Mouse (Mus musculus) lung, embryonic 14.5 days (tissue): ENCODE results near the gene Man1c1. TPM values are rescaled to one million over a fixed set of nuclear protein-coding genes. Genes with fewer than 3 reads are reported as not detected.
A peak's percentile ranks its signal among the peaks of the same experiment; 100 is the strongest.

ENCODE experiments used
- ATAC-seq: fragments of 200-750 bp; cut with Nextera tagmentation; 2 replicates; pipeline ENCODE4 v1.8.0; 2017; ENCODE audit warnings: mild to moderate bottlenecking, moderate TSS enrichment, moderate library complexity; ENCODE audit not compliant: insufficient read depth
- DNase-seq: peaks from one replicate; pipeline ENCODE4 v3.0.0-alpha.2; 2015
- H3K27ac ChIP-seq: fragments of 300-500 bp; sonication (generic); 2 replicates; pipeline ENCODE4 v1.5.1; 2014; ENCODE audit warnings: low read depth, mild to moderate bottlenecking, moderate library complexity
- H3K27me3 ChIP-seq: fragments of 300-500 bp; sonication (generic); 2 replicates; pipeline ENCODE4 v1.6.1; 2014; ENCODE audit warnings: low read length, control low read depth; ENCODE audit not compliant: insufficient read depth
- H3K36me3 ChIP-seq: fragments of 300-500 bp; sonication (generic); 2 replicates; pipeline ENCODE4 v1.6.1; 2014; ENCODE audit warnings: control low read depth; ENCODE audit not compliant: insufficient read depth
- H3K4me1 ChIP-seq: fragments of 300-500 bp; sonication (generic); 2 replicates; pipeline ENCODE4 v1.6.1; 2014; ENCODE audit warnings: antibody characterized with exemption, control low read depth; ENCODE audit not compliant: insufficient read depth
- H3K4me2 ChIP-seq: fragments of 300-500 bp; sonication (generic); 2 replicates; pipeline ENCODE4 v1.6.1; 2014; ENCODE audit warnings: mild to moderate bottlenecking
- H3K4me3 ChIP-seq: fragments of 300-500 bp; sonication (generic); 2 replicates; pipeline ENCODE4 v1.5.1; 2014; ENCODE audit warnings: low read depth, low read length
- H3K9ac ChIP-seq: fragments of 300-500 bp; sonication (generic); 2 replicates; pipeline ENCODE4 v1.6.1; 2014
- H3K9me3 ChIP-seq: fragments of 300-500 bp; sonication (generic); 2 replicates; pipeline ENCODE4 v1.6.1; 2016; ENCODE audit warnings: low read depth, low read length, control low read depth
- CTCF ChIP-seq: IDR thresholded peaks from 2 replicates; pipeline ENCODE4 v1.5.1; 2016; ENCODE audit warnings: antibody characterized with exemption, low read depth
- WGBS: fragments of 180-500 bp; shearing (Covaris S2); extraction: QIAGEN DNeasy Blood & Tissue Kit; methylation state at CpG from one replicate; pipeline ENCODE4 v1.1.7; 2014; 5-methylcytosine and 5-hydroxymethylcytosine counted together
- polyA plus RNA-seq: library from polyadenylated mRNA; unstranded; fragments of >200 nt; fragmentation: Nextera tagmentation; extraction: Ambion mirVana; gene quantifications from 2 replicates; pipeline ENCODE4 v1.2.1, GENCODE M21; 2014

Gene Man1c1
- polyA plus RNA-seq, 1 experiment from 2014 or later: 3.3 TPM

DNA sequence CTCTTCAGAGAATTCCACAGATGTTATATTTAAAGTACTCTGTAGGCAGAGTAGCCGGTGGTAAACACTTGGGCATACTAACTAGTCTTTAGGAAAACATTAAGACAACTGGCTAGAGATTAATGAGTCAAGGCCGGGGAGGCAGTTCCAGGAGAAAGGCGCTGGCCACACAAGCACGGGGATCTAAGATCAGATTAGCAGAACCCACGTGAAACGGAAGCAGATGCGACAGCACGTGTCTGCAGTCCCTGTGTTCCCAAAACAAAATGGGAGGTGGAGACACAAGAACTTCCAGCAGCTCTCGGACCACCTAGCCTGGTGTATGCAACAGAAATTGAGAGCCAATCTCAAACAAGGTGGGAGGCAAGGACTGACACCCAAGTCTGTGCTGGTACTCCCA, 82.4 kb downstream of the Man1c1 start:
- WGBS: 50% methylated on average over 9 of the region's 9 CpGs
- no peak for TF ChIP-seq CTCF
- Histone ChIP-seq H3K4me3 (no peak overlapping the region), H3K9me3 (no peaks in the 10 kb centered on the region), H3K27me3 (no peaks in the 10 kb centered on the region), H3K27ac (no peak overlapping the region), H3K4me2 (no peak overlapping the region), H3K9ac (no peak overlapping the region), H3K4me1 (peaks cover 3% of the 10 kb centered on the region; the same call in 1 of the 2 replicates), H3K36me3 (no peaks in the 10 kb centered on the region)
- ATAC-seq (no peak), DNase-seq (no peak)

DNA sequence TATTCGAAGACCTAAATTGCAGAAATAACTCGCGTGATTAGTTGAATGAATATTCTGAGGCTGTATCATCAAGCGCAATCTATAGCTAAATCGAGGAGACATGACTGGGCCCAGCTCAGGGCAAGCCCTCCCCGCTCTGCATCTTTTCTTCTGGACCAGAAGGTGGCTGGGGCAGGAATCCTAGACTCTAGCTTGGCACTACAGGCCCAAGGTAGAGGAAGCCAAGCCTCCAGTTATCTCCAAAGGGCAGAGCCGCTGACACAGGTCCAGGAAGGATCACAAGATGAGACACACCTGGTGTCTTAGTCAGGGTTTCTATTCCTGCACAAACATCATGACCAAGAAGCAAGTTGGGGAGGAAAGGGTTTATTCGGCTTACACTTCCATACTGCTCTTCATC, 83.8 kb downstream of the Man1c1 start:
- no peak overlapping the region for H3K4me2 ChIP-seq

DNA sequence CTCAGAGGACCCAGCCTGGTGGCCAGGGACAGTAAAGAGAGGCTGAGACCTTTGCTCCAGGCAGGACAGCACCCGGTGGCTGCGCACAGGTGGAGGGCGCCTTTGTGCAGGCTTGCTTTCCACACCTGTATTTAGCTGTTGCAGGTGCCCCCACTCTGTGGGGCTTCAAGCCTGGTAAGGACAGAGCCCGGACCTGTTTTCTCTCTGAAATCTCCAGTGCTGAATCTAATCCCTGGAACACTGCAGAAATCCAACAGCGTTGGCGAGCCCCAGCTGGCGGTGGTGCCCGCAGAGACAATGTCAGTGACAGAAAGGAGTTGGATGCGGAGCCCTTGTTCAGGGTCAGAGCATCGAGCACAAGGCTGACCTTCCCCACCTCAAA, 84.6 kb downstream of the Man1c1 start:
- Histone ChIP-seq H3K4me2 (no peak overlapping the region), H3K9me3 (no peaks in the 10 kb centered on the region), H3K27me3 (no peaks in the 10 kb centered on the region), H3K4me3 (no peak overlapping the region), H3K36me3 (no peaks in the 10 kb centered on the region), H3K9ac (no peak overlapping the region), H3K27ac (no peak overlapping the region), H3K4me1 (0 out of 2 replicates have a peak, but pooled peaks cover 3% of the 10 kb centered on the region)
- DNase-seq (no peak), ATAC-seq (no peak)
- TF ChIP-seq CTCF: no peak
- 76% methylated on average over 10 of the region's 10 CpGs for WGBS

More for the DNA sequence above, 83.8 kb downstream of the Man1c1 start:
- H3K4me1 ChIP-seq: 0 out of 2 replicates have a peak, but pooled peaks cover 3% of the 10 kb centered on the region
- TF ChIP-seq CTCF: no peak
- 86% methylated on average over 7 of the region's 8 CpGs for WGBS
- H3K27ac ChIP-seq: no peak overlapping the region
- no peak overlapping the region for H3K9ac ChIP-seq
- no peak overlapping the region for H3K4me3 ChIP-seq
- H3K27me3 ChIP-seq: no peaks in the 10 kb centered on the region
- DNase-seq (no peak), ATAC-seq (no peak)
- no peaks in the 10 kb centered on the region for H3K9me3 ChIP-seq
- no peaks in the 10 kb centered on the region for H3K36me3 ChIP-seq

DNA sequence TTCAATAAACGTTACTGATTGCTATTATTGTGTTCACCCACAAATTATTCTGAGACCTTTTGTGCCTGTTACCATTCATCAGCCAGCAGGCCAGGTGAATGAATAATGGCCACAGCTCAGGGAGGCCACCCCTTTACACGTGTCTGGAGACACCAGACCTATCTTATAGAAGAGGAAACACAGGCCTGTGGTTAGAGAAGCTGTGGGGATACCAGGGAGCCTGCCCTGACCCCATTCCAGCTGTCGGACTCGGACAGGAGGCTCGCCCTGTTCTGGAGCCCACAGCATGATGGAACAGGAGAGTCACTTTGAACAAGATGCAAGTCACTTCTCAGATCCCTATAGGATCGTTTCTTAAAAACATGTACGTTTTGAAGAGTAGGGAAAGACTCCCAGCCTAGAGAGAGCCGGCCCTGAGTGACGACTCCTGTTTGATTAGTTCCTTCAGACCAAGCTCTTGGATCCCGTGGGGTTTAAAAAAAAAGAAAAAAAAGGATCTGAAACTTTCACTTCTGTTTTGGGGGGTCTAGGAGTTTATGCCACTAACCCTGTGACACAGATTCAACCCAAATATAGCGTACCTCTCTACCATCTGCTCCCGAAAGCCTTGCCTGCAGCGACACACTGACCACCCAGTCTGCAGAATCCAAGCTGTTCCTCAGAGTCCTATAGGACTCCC, 85.1 kb downstream of the Man1c1 start:
- Histone ChIP-seq H3K36me3 (no peaks in the 10 kb centered on the region), H3K9ac (no peak overlapping the region), H3K4me1 (no peaks in the 10 kb centered on the region), H3K4me3 (no peak overlapping the region), H3K27me3 (no peaks in the 10 kb centered on the region), H3K9me3 (no peaks in the 10 kb centered on the region), H3K4me2 (no peak overlapping the region), H3K27ac (no peak overlapping the region)
- no peak for DNase-seq
- ATAC-seq: no peak
- WGBS: 75% methylated on average over 13 of the region's 13 CpGs
- no peak for TF ChIP-seq CTCF

DNA sequence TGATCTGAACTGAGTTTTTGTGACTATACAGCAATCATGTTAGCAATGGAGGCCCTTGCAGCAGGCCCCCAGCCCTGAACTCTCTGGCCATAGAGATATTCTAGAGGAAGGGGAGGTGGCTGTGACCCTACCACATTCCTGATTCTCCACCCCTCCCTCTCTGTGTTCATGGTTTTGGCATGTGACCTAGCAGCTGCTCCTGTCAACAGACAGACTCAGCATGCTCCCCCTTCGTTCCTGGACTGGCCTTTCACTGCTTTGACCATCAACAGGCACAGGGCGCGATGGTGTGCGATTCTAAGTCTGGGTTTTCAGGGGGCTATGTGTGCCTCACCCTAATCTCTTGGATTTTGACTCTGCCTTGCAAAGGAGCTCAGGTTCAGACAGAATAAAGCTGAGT, 86.3 kb downstream of the Man1c1 start:
- no peak for DNase-seq
- Histone ChIP-seq H3K27ac (no peak overlapping the region), H3K4me1 (no peaks in the 10 kb centered on the region), H3K27me3 (no peaks in the 10 kb centered on the region), H3K4me2 (no peak overlapping the region), H3K9me3 (no peaks in the 10 kb centered on the region), H3K9ac (no peak overlapping the region), H3K4me3 (no peak overlapping the region), H3K36me3 (no peaks in the 10 kb centered on the region)
- TF ChIP-seq CTCF: no peak
- ATAC-seq: no peak
- 79% methylated on average over 4 of the region's 4 CpGs for WGBS

DNA sequence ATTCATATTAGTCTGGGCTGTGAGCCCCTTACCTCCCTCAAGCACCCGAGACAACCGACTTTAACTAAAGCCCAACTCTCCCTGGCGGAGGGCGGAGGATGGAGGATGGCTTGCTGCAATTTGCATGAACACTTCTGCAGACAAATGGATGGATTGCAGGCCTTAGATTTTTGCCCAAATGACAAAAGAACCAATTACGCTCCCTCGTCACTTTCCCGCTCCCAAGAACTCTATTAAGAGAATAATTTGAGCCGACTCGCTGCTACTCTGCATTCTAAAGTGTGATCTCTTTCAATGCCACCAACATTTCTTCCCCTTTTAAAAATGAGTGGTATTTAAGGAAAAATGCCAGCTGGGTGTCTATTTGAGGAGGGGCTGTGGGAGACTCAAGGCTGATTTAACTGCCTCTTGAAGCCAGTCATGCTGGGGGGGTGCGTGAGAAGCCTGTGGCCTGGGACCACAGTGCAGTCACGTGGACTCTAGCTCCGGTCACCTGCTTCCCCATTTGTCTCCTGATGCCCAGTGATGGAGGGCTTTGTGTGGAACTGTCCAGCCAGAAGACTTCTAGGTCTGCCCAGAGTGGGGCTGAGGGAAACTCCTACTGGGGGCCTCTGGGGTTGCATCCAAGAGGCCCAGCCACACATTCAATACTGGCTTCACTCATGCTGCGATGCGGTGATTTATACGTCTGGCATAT, 88.0 kb downstream of the Man1c1 start:
- WGBS: 82% methylated on average over 15 of the region's 15 CpGs
- Histone ChIP-seq H3K27ac (no peak overlapping the region), H3K27me3 (no peaks in the 10 kb centered on the region), H3K9ac (no peak overlapping the region), H3K4me2 (no peak overlapping the region), H3K36me3 (no peaks in the 10 kb centered on the region), H3K4me1 (0 out of 2 replicates have a peak, but pooled peaks cover 4% of the 10 kb centered on the region), H3K9me3 (no peaks in the 10 kb centered on the region), H3K4me3 (no peak overlapping the region)
- TF ChIP-seq CTCF: no peak
- DNase-seq (no peak), ATAC-seq (no peak)

DNA sequence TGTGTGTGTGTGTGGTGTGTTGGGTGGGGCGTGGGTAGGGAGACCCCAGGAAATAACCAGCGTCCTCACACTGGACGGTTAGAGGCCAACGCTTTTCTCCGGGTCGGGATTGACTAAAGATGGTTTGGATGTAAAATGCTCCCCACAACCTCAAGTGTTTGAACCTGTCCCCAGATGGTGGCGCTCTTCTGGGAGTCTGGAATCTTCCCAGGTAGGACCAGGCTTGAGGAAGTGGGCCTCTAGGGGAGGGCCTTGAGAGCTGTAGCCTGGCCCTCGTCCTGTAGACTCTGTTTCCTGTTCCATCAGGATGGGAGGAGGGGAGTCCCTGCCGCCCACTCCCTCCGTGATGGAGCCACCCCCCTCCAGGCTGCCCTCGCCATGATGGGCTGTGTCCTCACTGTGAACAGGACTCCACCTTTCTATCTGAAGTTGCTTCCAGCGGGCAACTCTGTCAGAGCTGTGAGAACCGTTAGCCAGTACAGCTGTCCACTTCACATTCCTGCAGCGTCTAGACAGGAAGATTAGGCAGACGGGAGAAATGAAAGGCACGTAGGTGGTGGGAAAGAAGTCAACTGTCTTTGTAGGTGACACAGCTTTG, 91.9 kb downstream of the Man1c1 start:
- peak; percentile 52 for DNase-seq
- peak; percentile 56; the same call in 1 of the 2 replicates for ATAC-seq

More for the DNA sequence above, 91.9 kb downstream of the Man1c1 start:
- Histone ChIP-seq H3K4me3 (no peak overlapping the region), H3K27ac (no peak overlapping the region), H3K9me3 (no peaks in the 10 kb centered on the region), H3K4me1 (0 out of 2 replicates have a peak, but pooled peaks cover 4% of the 10 kb centered on the region), H3K4me2 (peak overlapping the region; percentile 20; the same call in 1 of the 2 replicates), H3K9ac (no peak overlapping the region), H3K27me3 (no peaks in the 10 kb centered on the region), H3K36me3 (no peaks in the 10 kb centered on the region)
- 41% methylated on average over 16 of the region's 16 CpGs for WGBS
- peak; percentile 32; the same call in 1 of the 2 replicates for TF ChIP-seq CTCF
